Mouse (Mus musculus): ENCODE data around the gene Pigl.

Gene Pigl

GRCm38 (mm10) chr11:62557205-62557604 is 98.9 kb downstream of the Pigl start:
- in situ Hi-C loops (cut with MboI, MseI), result no loop called here

GRCm38 (mm10) chr11:62558152-62558551 is 99.9 kb downstream of the Pigl start:
- in situ Hi-C loops (cut with MboI, MseI), result no loop called here

DNA sequence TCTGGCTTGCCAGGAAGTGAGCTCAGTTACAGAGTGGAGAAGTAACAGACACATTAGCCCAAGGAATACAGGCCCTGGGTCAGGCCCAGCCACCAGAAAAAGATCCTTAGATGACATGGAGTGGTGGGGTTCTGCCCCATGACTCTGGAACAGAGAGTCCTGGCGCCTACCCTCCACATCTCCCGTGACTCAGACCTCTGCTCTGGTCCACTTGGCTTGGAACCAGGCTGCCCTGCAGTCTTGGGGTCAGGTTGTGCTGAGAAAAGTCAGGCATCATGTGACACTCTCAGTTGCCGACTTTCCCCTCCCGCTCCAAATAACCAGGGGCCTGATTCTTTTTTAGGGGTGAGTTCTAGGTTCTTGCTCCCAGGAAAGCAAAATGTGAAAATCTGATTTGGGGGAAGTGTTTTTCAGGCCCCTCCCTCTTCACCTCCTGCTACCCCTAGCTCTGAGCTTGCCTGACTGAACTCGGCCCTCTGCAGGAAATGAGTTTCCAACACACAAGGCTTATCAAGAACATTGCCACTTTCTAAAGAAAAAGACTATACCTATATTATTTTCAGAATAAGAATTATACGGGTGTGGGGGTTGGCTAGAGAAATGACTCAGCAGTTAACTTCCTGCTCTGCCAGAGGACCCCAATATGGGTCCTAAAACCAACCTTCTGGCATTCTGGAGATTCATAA is 100.8 kb downstream of the Pigl start:
- in situ Hi-C loops (cut with MboI, MseI), result no loop called here

- in situ Hi-C loops (cut with MboI, MseI), result no loop called here
Observed at GRCm38 (mm10) chr11:62560463-62561016, 102.3 kb downstream of the Pigl start.

DNA sequence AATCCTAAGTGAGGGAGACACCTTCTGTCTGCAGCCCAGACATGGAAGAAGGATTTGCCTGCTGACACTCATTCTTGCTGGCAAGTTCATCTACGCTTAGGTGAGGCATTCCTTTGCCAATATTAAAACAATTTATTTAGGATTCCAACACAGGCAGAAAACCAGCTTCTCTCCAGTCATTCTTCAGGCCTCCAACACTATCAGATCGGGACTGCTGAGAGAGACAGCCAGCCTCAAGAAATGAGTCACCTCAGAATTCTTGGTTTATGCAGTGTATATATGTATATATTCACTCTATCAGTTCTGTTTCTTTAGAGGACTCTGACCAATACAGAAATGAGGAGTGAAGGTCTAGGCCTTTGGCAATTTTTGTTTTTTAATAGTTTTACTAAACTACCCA is 105.3 kb downstream of the Pigl start:
- in situ Hi-C loops (cut with MboI, MseI), result no loop called here
